Mouse (Mus musculus): Measurements from ENCODE around the gene Akt2. TPM values are rescaled to one million over a fixed set of nuclear protein-coding genes. Genes with fewer than 3 reads are reported as not detected.

The Akt2 gene
- polyA plus RNA-seq, 1 experiment, result 102 TPM

- Histone ChIP-seq H3K4me3 (ENCODE audit: insufficient read depth, poor library complexity, severe bottlenecking) (no peak overlapping the region), H3K27me3 (ENCODE audit: control insufficient read depth, insufficient read depth, insufficient read length) (no peaks in the 10 kb centered on the region), H3K79me2 (ENCODE audit: control insufficient read depth, insufficient read depth) (peaks cover 22% of the 10 kb centered on the region), H3ac (ENCODE audit: control insufficient read depth, insufficient read length, low read depth) (no peak overlapping the region), H3K79me3 (ENCODE audit: low read depth) (peaks cover under 1% of the 10 kb centered on the region), H3K36me3 (ENCODE audit: control insufficient read depth, insufficient read depth) (peaks cover 22% of the 10 kb centered on the region)
- TF ChIP-seq CTCF (IDR thresholded peaks at IDR 0.05; ENCODE audit: control insufficient read depth, insufficient read depth, insufficient read length) (no peak), MYOD1 (IDR thresholded peaks at IDR 0.05; ENCODE audit: control insufficient read depth, insufficient read length, low read depth) (peak; percentile 57), CEBPB (IDR thresholded peaks at IDR 0.05; ENCODE audit: low read depth) (no peak)
Measured at GRCm38 (mm10) chr7:27560978-27561377, 30.4 kb upstream of the Akt2 start.

- Histone ChIP-seq H3ac (ENCODE audit: control insufficient read depth, insufficient read length, low read depth) (no peak overlapping the region), H3K36me3 (ENCODE audit: control insufficient read depth, insufficient read depth) (peaks cover 33% of the 10 kb centered on the region), H3K4me3 (ENCODE audit: insufficient read depth, poor library complexity, severe bottlenecking) (no peak overlapping the region), H3K79me3 (ENCODE audit: low read depth) (no peaks in the 10 kb centered on the region), H3K79me2 (ENCODE audit: control insufficient read depth, insufficient read depth) (peaks cover 4% of the 10 kb centered on the region), H3K27me3 (ENCODE audit: control insufficient read depth, insufficient read depth, insufficient read length) (no peaks in the 10 kb centered on the region)
- no peak for TF ChIP-seq USF1 (IDR thresholded peaks at IDR 0.05; ENCODE audit: low read depth)
- TF ChIP-seq MYOG (IDR thresholded peaks at IDR 0.05; ENCODE audit: control insufficient read depth, extremely low read depth, insufficient read length), result no peak
- no peak for TF ChIP-seq CEBPB (IDR thresholded peaks at IDR 0.05; ENCODE audit: low read depth)
- TF ChIP-seq MAX (IDR thresholded peaks at IDR 0.05), result no peak
- no peak for TF ChIP-seq MYOD1 (IDR thresholded peaks at IDR 0.05; ENCODE audit: control insufficient read depth, insufficient read length, low read depth)
- no peak for TF ChIP-seq CTCF (IDR thresholded peaks at IDR 0.05; ENCODE audit: control insufficient read depth, insufficient read depth, insufficient read length)
- no peak for TF ChIP-seq FOSL1 (IDR thresholded peaks at IDR 0.05; ENCODE audit: insufficient read depth, low read length, poor library complexity, severe bottlenecking)
Measured at GRCm38 (mm10) chr7:27569580-27570224, 21.6 kb upstream of the Akt2 start.

GRCm38 (mm10) chr7:27572133-27572532 lies 19.2 kb upstream of the Akt2 start:
- Histone ChIP-seq H3K36me3 (ENCODE audit: control insufficient read depth, insufficient read depth) (peaks cover 46% of the 10 kb centered on the region), H3ac (ENCODE audit: control insufficient read depth, insufficient read length, low read depth) (no peak overlapping the region)
- TF ChIP-seq CEBPB (IDR thresholded peaks at IDR 0.05; ENCODE audit: low read depth) (no peak), USF1 (IDR thresholded peaks at IDR 0.05; ENCODE audit: low read depth) (no peak), CTCF (IDR thresholded peaks at IDR 0.05; ENCODE audit: control insufficient read depth, insufficient read depth, insufficient read length) (no peak), FOSL1 (IDR thresholded peaks at IDR 0.05; ENCODE audit: insufficient read depth, low read length, poor library complexity, severe bottlenecking) (no peak), MAX (IDR thresholded peaks at IDR 0.05) (no peak), MYOD1 (IDR thresholded peaks at IDR 0.05; ENCODE audit: control insufficient read depth, insufficient read length, low read depth) (no peak), MYOG (IDR thresholded peaks at IDR 0.05; ENCODE audit: control insufficient read depth, extremely low read depth, insufficient read length) (no peak)

GRCm38 (mm10) chr7:27574124-27574880 lies 17.1 kb upstream of the Akt2 start:
- no peaks in the 10 kb centered on the region for H3K27me3 ChIP-seq (ENCODE audit: control insufficient read depth, insufficient read depth, insufficient read length)
- H3K4me3 ChIP-seq (ENCODE audit: insufficient read depth, poor library complexity, severe bottlenecking), result no peak overlapping the region
- peaks cover 12% of the 10 kb centered on the region for H3K79me2 ChIP-seq (ENCODE audit: control insufficient read depth, insufficient read depth)
- H3K36me3 ChIP-seq (ENCODE audit: control insufficient read depth, insufficient read depth), result peaks cover 49% of the 10 kb centered on the region
- no peaks in the 10 kb centered on the region for H3K79me3 ChIP-seq (ENCODE audit: low read depth)
- TF ChIP-seq MAX (IDR thresholded peaks at IDR 0.05), result peak; percentile 81
- TF ChIP-seq MYOG (IDR thresholded peaks at IDR 0.05; ENCODE audit: control insufficient read depth, extremely low read depth, insufficient read length), result no peak
- peak; percentile 89 for TF ChIP-seq MYOD1 (IDR thresholded peaks at IDR 0.05; ENCODE audit: control insufficient read depth, insufficient read length, low read depth)
- TF ChIP-seq FOSL1 (IDR thresholded peaks at IDR 0.05; ENCODE audit: insufficient read depth, low read length, poor library complexity, severe bottlenecking), result peak; percentile 92
- no peak for TF ChIP-seq USF1 (IDR thresholded peaks at IDR 0.05; ENCODE audit: low read depth)
- H3ac ChIP-seq (ENCODE audit: control insufficient read depth, insufficient read length, low read depth), result peak overlapping the region; percentile 14

More at GRCm38 (mm10) chr7:27572133-27572532, 19.2 kb upstream of the Akt2 start:
- Histone ChIP-seq H3K4me3 (ENCODE audit: insufficient read depth, poor library complexity, severe bottlenecking) (no peak overlapping the region), H3K79me3 (ENCODE audit: low read depth) (no peaks in the 10 kb centered on the region), H3K27me3 (ENCODE audit: control insufficient read depth, insufficient read depth, insufficient read length) (no peaks in the 10 kb centered on the region), H3K79me2 (ENCODE audit: control insufficient read depth, insufficient read depth) (peaks cover 12% of the 10 kb centered on the region)

- no peak overlapping the region for H3K4me3 ChIP-seq (ENCODE audit: insufficient read depth, poor library complexity, severe bottlenecking)
- peaks cover 62% of the 10 kb centered on the region for H3K36me3 ChIP-seq (ENCODE audit: control insufficient read depth, insufficient read depth)
- no peaks in the 10 kb centered on the region for H3K79me3 ChIP-seq (ENCODE audit: low read depth)
- H3K27me3 ChIP-seq (ENCODE audit: control insufficient read depth, insufficient read depth, insufficient read length), result no peaks in the 10 kb centered on the region
- TF ChIP-seq CTCF (IDR thresholded peaks at IDR 0.05; ENCODE audit: control insufficient read depth, insufficient read depth, insufficient read length) (peak; percentile 28), USF1 (IDR thresholded peaks at IDR 0.05; ENCODE audit: low read depth) (no peak)
- H3K79me2 ChIP-seq (ENCODE audit: control insufficient read depth, insufficient read depth), result peaks cover 12% of the 10 kb centered on the region
- no peak overlapping the region for H3ac ChIP-seq (ENCODE audit: control insufficient read depth, insufficient read length, low read depth)
Measured at GRCm38 (mm10) chr7:27576914-27577313, 14.4 kb upstream of the Akt2 start.

- Histone ChIP-seq H3K79me2 (ENCODE audit: control insufficient read depth, insufficient read depth) (peaks cover 12% of the 10 kb centered on the region), H3K79me3 (ENCODE audit: low read depth) (no peaks in the 10 kb centered on the region), H3K27me3 (ENCODE audit: control insufficient read depth, insufficient read depth, insufficient read length) (no peaks in the 10 kb centered on the region), H3ac (ENCODE audit: control insufficient read depth, insufficient read length, low read depth) (no peak overlapping the region), H3K4me3 (ENCODE audit: insufficient read depth, poor library complexity, severe bottlenecking) (no peak overlapping the region), H3K36me3 (ENCODE audit: control insufficient read depth, insufficient read depth) (peaks cover 56% of the 10 kb centered on the region)
- TF ChIP-seq MYOD1 (IDR thresholded peaks at IDR 0.05; ENCODE audit: control insufficient read depth, insufficient read length, low read depth) (no peak), FOSL1 (IDR thresholded peaks at IDR 0.05; ENCODE audit: insufficient read depth, low read length, poor library complexity, severe bottlenecking) (no peak), USF1 (IDR thresholded peaks at IDR 0.05; ENCODE audit: low read depth) (no peak), CTCF (IDR thresholded peaks at IDR 0.05; ENCODE audit: control insufficient read depth, insufficient read depth, insufficient read length) (no peak), CEBPB (IDR thresholded peaks at IDR 0.05; ENCODE audit: low read depth) (no peak), MYOG (IDR thresholded peaks at IDR 0.05; ENCODE audit: control insufficient read depth, extremely low read depth, insufficient read length) (no peak), MAX (IDR thresholded peaks at IDR 0.05) (no peak)
Measured at GRCm38 (mm10) chr7:27577589-27577988, 13.8 kb upstream of the Akt2 start.

Measured in C2C12 (cell line).